Mouse (Mus musculus): Measurements from ENCODE around the gene Gm14190. TPM values are rescaled to one million over a fixed set of nuclear protein-coding genes. Genes with fewer than 3 reads are reported as not detected.

The Gm14190 gene
- total RNA-seq (2023) = not detected

GRCm38 (mm10) chr11:99690463-99690862 lies at the start of gene Gm14190:
Gene Gm14190, minus strand, starts transcription at chr11:99690740.

GRCm38 (mm10) chr11:99734190-99734589 lies 43.6 kb upstream of the Gm14190 start, which contains the start of gene Gm14180:
Gene Gm14180, minus strand, starts transcription at chr11:99734290.

GRCm38 (mm10) chr11:99665860-99666259 lies 24.7 kb downstream of the Gm14190 start, which contains the start of gene Krtap4-6:
Gene Krtap4-6, minus strand, starts transcription at chr11:99665960.

GRCm38 (mm10) chr11:99658467-99659010 lies 32.0 kb downstream of the Gm14190 start, which contains the start of gene Gm11563:
Gene Gm11563, minus strand, starts transcription at chr11:99658960.

GRCm38 (mm10) chr11:99650136-99650535 lies 40.4 kb downstream of the Gm14190 start, which contains the start of gene Gm11555:
Gene Gm11555, minus strand, starts transcription at chr11:99650236.

GRCm38 (mm10) chr11:99643635-99644139 lies 46.9 kb downstream of the Gm14190 start, which contains the start of gene Krtap4-7:
Gene Krtap4-7, minus strand, starts transcription at chr11:99644089.

Other genes with a start within 250 kb of the Gm14190 start
- not detected for gene Krt23, start 197.6 kb downstream of the Gm14190 start, total RNA-seq (2023)
- not detected for gene Krt39, start 169.4 kb downstream of the Gm14190 start, total RNA-seq (2023)
- gene Krt40, start 147.6 kb downstream of the Gm14190 start, total RNA-seq (2023) = not detected
- gene Krtap3-3, start 139.9 kb downstream of the Gm14190 start, total RNA-seq (2023) = not detected
- gene Krtap3-2, start 133.9 kb downstream of the Gm14190 start, total RNA-seq (2023) = not detected
- gene Gm11939, start 131.3 kb downstream of the Gm14190 start, total RNA-seq (2023) = not detected
- not detected for gene Krtap3-1, start 124.1 kb downstream of the Gm14190 start, total RNA-seq (2023)
- not detected for gene Krtap1-5, start 109.7 kb downstream of the Gm14190 start, total RNA-seq (2023)
- not detected for gene Krtap1-4, start 107.1 kb downstream of the Gm14190 start, total RNA-seq (2023)
- not detected for gene Krtap1-3, start 99.4 kb downstream of the Gm14190 start, total RNA-seq (2023)
- not detected for gene Krtap9-3, start 92.6 kb downstream of the Gm14190 start, total RNA-seq (2023)
- gene Gm11938, start 87.4 kb downstream of the Gm14190 start, total RNA-seq (2023) = not detected
- gene Gm11937, start 80.6 kb downstream of the Gm14190 start, total RNA-seq (2023) = not detected
- not detected for gene Krtap2-4, start 75.9 kb downstream of the Gm14190 start, total RNA-seq (2023)
- gene Gm11562, start 70.3 kb downstream of the Gm14190 start, total RNA-seq (2023) = not detected
- not detected for gene Krtap4-1, start 62.5 kb downstream of the Gm14190 start, total RNA-seq (2023)
- gene Krtap4-2, start 55.7 kb downstream of the Gm14190 start, total RNA-seq (2023) = not detected
- not detected for gene Krtap4-7, start 46.7 kb downstream of the Gm14190 start, total RNA-seq (2023)
- gene Gm11555, start 40.5 kb downstream of the Gm14190 start, total RNA-seq (2023) = not detected
- gene Gm11563, start 31.8 kb downstream of the Gm14190 start, total RNA-seq (2023) = not detected
- gene Krtap4-6, start 24.8 kb downstream of the Gm14190 start, total RNA-seq (2023) = not detected
- not detected for gene Gm14180, start 43.5 kb upstream of the Gm14190 start, total RNA-seq (2023)
- gene Gm11595, start 82.2 kb upstream of the Gm14190 start, total RNA-seq (2023) = not detected
- not detected for gene Krtap4-8, start 90.0 kb upstream of the Gm14190 start, total RNA-seq (2023)
- not detected for gene Krtap4-9, start 94.5 kb upstream of the Gm14190 start, total RNA-seq (2023)
- not detected for gene Gm11596, start 102.7 kb upstream of the Gm14190 start, total RNA-seq (2023)
- gene Gm11569, start 108.2 kb upstream of the Gm14190 start, total RNA-seq (2023) = not detected
- not detected for gene Gm11554, start 113.7 kb upstream of the Gm14190 start, total RNA-seq (2023)
- not detected for gene Krtap4-13, start 119.2 kb upstream of the Gm14190 start, total RNA-seq (2023)
- gene Gm11564, start 124.9 kb upstream of the Gm14190 start, total RNA-seq (2023) = not detected
- not detected for gene 2300003K06Rik, start 147.3 kb upstream of the Gm14190 start, total RNA-seq (2023)
- gene Krtap4-16, start 160.9 kb upstream of the Gm14190 start, total RNA-seq (2023) = not detected
- gene Gm11568, start 167.2 kb upstream of the Gm14190 start, total RNA-seq (2023) = not detected
- not detected for gene Gm11559, start 173.7 kb upstream of the Gm14190 start, total RNA-seq (2023)
- gene Krtap9-1, start 182.6 kb upstream of the Gm14190 start, total RNA-seq (2023) = not detected
- gene Gm11567, start 188.4 kb upstream of the Gm14190 start, total RNA-seq (2023) = not detected
- gene Krtap31-1, start 217.2 kb upstream of the Gm14190 start, total RNA-seq (2023) = not detected
- not detected for gene Gm11565, start 224.0 kb upstream of the Gm14190 start, total RNA-seq (2023)
- not detected for gene Krtap31-2, start 245.6 kb upstream of the Gm14190 start, total RNA-seq (2023)